Comparison of ENCODE assay signal across 23 mouse cellular contexts in genomic region chr8:74169561-74169960, GRCm38 (mm10).
"Had no signal": no experiment of that assay in that cellular context is flagged by ENCODE, and none has a peak within 500 bp of the region (broad histone marks: within the 10 kb centered on the region; RNA-seq: fewer than 3 reads in every experiment).

No protein-coding gene starts in this region.

- DNase-seq: gastrocnemius, adult 2 months; gastrocnemius, postnatal 10 days; gastrocnemius, postnatal 25 days; heart, adult 18-20 months; heart, postnatal 10 days; heart, postnatal 4 days; layer of hippocampus, adult 9-11 months; layer of hippocampus, postnatal 36 days; left cerebral cortex, postnatal 4 days had no signal

- H3K9me3 ChIP-seq: heart, embryonic 10.5 days; heart, embryonic 12.5 days; intestine, embryonic 15.5 days; limb, embryonic 13.5 days; limb, embryonic 15.5 days; liver, embryonic 12.5 days had no signal

- H3K27me3 ChIP-seq: heart, embryonic 12.5 days; hindbrain, embryonic 12.5 days; intestine, embryonic 15.5 days; limb, embryonic 13.5 days; limb, embryonic 15.5 days; liver, embryonic 12.5 days had no signal

- ATAC-seq: forebrain, embryonic 16.5 days; hindbrain, embryonic 16.5 days; inflammation-experienced regulatory T-cells, adult 6 months; intestine, embryonic 15.5 days; intestine, postnatal 0 days; liver, embryonic 12.5 days had no signal

- H3K36me3 ChIP-seq: heart, embryonic 10.5 days; heart, embryonic 12.5 days; hindbrain, embryonic 10.5 days; hindbrain, embryonic 12.5 days; intestine, embryonic 15.5 days; limb, embryonic 13.5 days; limb, embryonic 15.5 days; liver, embryonic 12.5 days had no signal

- H3K4me3 ChIP-seq: gastrocnemius, adult 2 months; heart, embryonic 10.5 days; heart, embryonic 12.5 days; hindbrain, embryonic 10.5 days; hindbrain, embryonic 12.5 days; intestine, embryonic 15.5 days; limb, embryonic 13.5 days; limb, embryonic 15.5 days; liver, embryonic 12.5 days had no signal

- H3K27ac ChIP-seq: gastrocnemius, adult 2 months; heart, embryonic 10.5 days; hindbrain, embryonic 10.5 days; hindbrain, embryonic 12.5 days; hindbrain, embryonic 14.5 days; intestine, embryonic 15.5 days; limb, embryonic 13.5 days; limb, embryonic 15.5 days; liver, embryonic 12.5 days; liver, embryonic 14.5 days had no signal

- H3K9ac ChIP-seq: heart, embryonic 12.5 days; hindbrain, embryonic 12.5 days; hindbrain, embryonic 14.5 days; intestine, embryonic 15.5 days; limb, embryonic 13.5 days; limb, embryonic 15.5 days; liver, embryonic 12.5 days; liver, embryonic 14.5 days had no signal

- H3K4me1 ChIP-seq: heart, embryonic 10.5 days; heart, embryonic 12.5 days; hindbrain, embryonic 12.5 days; intestine, embryonic 15.5 days; limb, embryonic 13.5 days; limb, embryonic 15.5 days; liver, embryonic 12.5 days had no signal

- H3K4me2 ChIP-seq: heart, embryonic 12.5 days; hindbrain, embryonic 12.5 days; hindbrain, embryonic 14.5 days; intestine, embryonic 15.5 days; limb, embryonic 13.5 days; limb, embryonic 15.5 days; liver, embryonic 12.5 days had no signal
